14 mouse cellular contexts compared by ENCODE assay signal in genomic region chr15:10705752-10706151, GRCm38 (mm10).
"Had no signal": no experiment of that assay in that cellular context is flagged by ENCODE, and none has a peak within 500 bp of the region (broad histone marks: within the 10 kb centered on the region; RNA-seq: fewer than 3 reads in every experiment).

No protein-coding gene starts in this region.

- H3K4me3 ChIP-seq: limb, embryonic 13.5 days; midbrain, embryonic 10.5 days had no signal

- ATAC-seq: midbrain, embryonic 16.5 days had no signal

- H3K27ac ChIP-seq: kidney, postnatal 0 days; limb, embryonic 13.5 days; liver, embryonic 14.5 days; midbrain, embryonic 10.5 days had no signal

- H3K27me3 ChIP-seq: limb, embryonic 13.5 days had no signal

- H3K9ac ChIP-seq: limb, embryonic 13.5 days; liver, embryonic 14.5 days had no signal

- H3K4me2 ChIP-seq: limb, embryonic 13.5 days had no signal

- DNase-seq: kidney, adult 11 months; kidney, adult 9 months; kidney, postnatal 36 days; layer of hippocampus, adult 9-11 months; layer of hippocampus, postnatal 36 days; lung, postnatal 4 days; right cerebral cortex, adult 18-20 months; right cerebral cortex, postnatal 25 days; thymus, postnatal 36 days had no signal

- H3K9me3 ChIP-seq: limb, embryonic 13.5 days; midbrain, embryonic 10.5 days had no signal
